Mouse (Mus musculus) spleen, postnatal 36 days (tissue): Measurements from ENCODE around the gene Gse1.
"Not testable (repeated sequence)": the region's sequence is repeated elsewhere in the genome, so short reads cannot be mapped to it uniquely, and the experiment has no call there.

Experiments used
- DNase-seq, 2 experiments: peaks; one replicate each; pipeline ENCODE4 v3.0.0; 2022; ENCODE audit warnings: low spot score in 2 of 2, mixed read lengths in 1 of 2

Gene Gse1

GRCm38 (mm10) chr8:120322956-120323448, 94.7 kb downstream of the Gse1 start:
- DNase-seq, result peak; percentile 77

GRCm38 (mm10) chr8:120324555-120324954, 96.3 kb downstream of the Gse1 start:
- no peak for DNase-seq

GRCm38 (mm10) chr8:120325172-120325767, 97.0 kb downstream of the Gse1 start:
- DNase-seq, result no peak

GRCm38 (mm10) chr8:120327131-120327554, 98.9 kb downstream of the Gse1 start:
- peak in 1 of 2 experiments; percentile 37 for DNase-seq

GRCm38 (mm10) chr8:120328361-120329022, 100.2 kb downstream of the Gse1 start:
- no peak for DNase-seq

GRCm38 (mm10) chr8:120329030-120329748, 100.9 kb downstream of the Gse1 start:
- DNase-seq, result no peak

- no peak for DNase-seq
Observed at GRCm38 (mm10) chr8:120331027-120331426, 102.8 kb downstream of the Gse1 start.

GRCm38 (mm10) chr8:120332379-120333229, 104.3 kb downstream of the Gse1 start:
- peak; percentile 53 to 68 for DNase-seq

- no peak for DNase-seq
Observed at GRCm38 (mm10) chr8:120333681-120334080, 105.4 kb downstream of the Gse1 start.

- DNase-seq, result not testable (repeated sequence)
Observed at GRCm38 (mm10) chr8:120334261-120334660, 106.0 kb downstream of the Gse1 start.

GRCm38 (mm10) chr8:120334878-120335261, 106.6 kb downstream of the Gse1 start:
- DNase-seq, result no peak

GRCm38 (mm10) chr8:120335262-120336086, 107.2 kb downstream of the Gse1 start:
- DNase-seq, result peak; percentile 81 to 83

- no peak for DNase-seq
Observed at GRCm38 (mm10) chr8:120336087-120336380, 107.8 kb downstream of the Gse1 start.

- DNase-seq, result no peak
Observed at GRCm38 (mm10) chr8:120336909-120337555, 108.8 kb downstream of the Gse1 start.

GRCm38 (mm10) chr8:120337627-120338026, 109.4 kb downstream of the Gse1 start:
- no peak for DNase-seq

- DNase-seq, result no peak
Observed at GRCm38 (mm10) chr8:120338678-120339077, 110.4 kb downstream of the Gse1 start.

- DNase-seq, result no peak
Observed at GRCm38 (mm10) chr8:120339743-120340142, 111.5 kb downstream of the Gse1 start.

GRCm38 (mm10) chr8:120341124-120341523, 112.9 kb downstream of the Gse1 start:
- DNase-seq, result no peak

GRCm38 (mm10) chr8:120342847-120343548, 114.7 kb downstream of the Gse1 start:
- no peak for DNase-seq

GRCm38 (mm10) chr8:120343582-120343981, 115.3 kb downstream of the Gse1 start:
- no peak for DNase-seq
